Mouse (Mus musculus) c-Kit-positive CD71-positive TER-119-positive erythroid progenitor cells, embryonic 14.5 days (primary cell): ENCODE results near the gene Cers1.
A peak's percentile ranks its signal among the peaks of the same experiment; 100 is the strongest.

Experiments used
- DNase-seq: peaks from one replicate; pipeline ENCODE4 v3.0.0-alpha.2; 2013; ENCODE audit warnings: low spot score

The Cers1 gene

DNA sequence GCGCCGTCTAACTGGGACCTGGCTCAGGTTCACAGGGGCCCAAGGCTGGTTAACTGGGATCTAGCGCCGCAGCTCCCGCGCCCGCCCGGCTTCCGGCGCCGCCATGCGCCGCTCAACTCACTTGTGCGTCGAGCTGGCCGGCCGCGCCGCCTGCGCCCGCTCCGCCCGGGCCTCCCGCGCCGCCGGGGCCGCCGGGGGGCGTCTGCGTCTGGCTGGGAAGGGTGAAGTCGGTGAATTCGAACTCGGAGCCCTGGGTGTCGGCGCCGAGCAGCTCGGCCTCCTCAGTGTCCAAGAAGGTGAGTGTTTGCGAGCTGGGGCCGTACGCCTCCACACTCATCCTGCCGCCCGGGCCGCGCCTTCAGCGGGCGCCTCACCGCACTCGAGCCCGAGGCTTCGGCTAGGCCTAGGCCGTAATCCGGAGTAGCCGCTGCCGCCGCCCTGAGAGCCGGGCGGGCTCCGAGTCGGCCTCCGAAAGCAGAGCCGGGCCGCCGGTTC lies 37.1 kb downstream of the Cers1 start:
- DNase-seq: no peak

DNA sequence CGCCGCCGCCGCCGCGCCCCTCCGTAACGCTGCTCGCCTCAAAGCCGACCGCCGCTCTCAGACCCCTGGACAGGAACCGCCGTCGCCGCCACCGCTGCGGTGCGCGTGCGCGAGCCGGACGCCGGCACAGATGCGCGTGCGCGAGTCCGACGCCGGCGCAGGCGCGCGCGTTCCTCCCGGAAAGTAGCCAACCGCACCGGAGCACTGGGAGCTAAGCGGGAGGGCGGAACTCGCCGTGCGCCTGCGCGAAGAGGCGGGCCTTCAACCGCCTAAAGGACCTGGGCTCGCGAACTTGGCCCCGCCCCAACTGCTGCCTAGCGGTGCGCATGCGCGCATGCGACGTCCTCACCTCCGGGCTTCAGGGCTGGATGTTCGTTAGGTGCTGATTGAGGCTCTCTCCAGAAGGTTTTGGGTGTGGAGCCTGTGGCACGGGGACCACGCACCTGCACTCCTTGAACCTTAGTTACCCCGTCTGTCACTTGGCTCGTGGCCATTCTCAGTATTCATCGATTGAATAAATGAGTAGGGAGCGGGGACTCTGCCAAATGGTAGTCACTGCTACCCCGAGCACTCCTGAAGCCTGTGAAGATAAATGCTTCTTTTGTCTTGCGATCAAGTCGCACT lies 37.7 kb downstream of the Cers1 start, which contains the start of gene Upf1:
Gene Upf1 (minus strand): TSS at position 85 of the 624 bp plus-strand sequence.
- DNase-seq: peak; percentile 99

GRCm38 (mm10) chr8:70354004-70354403 lies 38.4 kb downstream of the Cers1 start:
- DNase-seq: no peak

- DNase-seq: peak; percentile 71
Observed at GRCm38 (mm10) chr8:70356111-70356510, 40.5 kb downstream of the Cers1 start.

DNA sequence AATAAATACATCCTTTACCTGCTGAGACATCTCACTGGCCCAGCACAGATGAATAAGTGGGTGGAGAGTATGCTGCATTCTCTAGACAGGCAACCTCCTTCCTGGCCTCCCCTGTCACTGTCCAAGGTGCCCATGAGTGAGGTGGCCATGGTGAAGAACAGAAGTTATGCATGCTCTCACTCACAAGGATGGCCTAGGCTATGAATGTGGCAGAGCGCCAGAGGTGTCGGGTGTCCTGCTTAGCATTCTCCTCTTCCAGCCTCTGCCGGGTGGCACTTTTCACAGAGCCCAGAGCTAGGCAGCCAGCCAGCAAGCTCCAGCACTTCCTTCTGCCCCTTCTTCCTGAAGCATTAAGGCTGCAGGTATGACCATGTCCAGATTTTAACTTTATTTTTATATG lies 43.8 kb downstream of the Cers1 start:
- no peak for DNase-seq

GRCm38 (mm10) chr8:70360769-70361168 lies 45.2 kb downstream of the Cers1 start:
- DNase-seq: peak; percentile 41

DNA sequence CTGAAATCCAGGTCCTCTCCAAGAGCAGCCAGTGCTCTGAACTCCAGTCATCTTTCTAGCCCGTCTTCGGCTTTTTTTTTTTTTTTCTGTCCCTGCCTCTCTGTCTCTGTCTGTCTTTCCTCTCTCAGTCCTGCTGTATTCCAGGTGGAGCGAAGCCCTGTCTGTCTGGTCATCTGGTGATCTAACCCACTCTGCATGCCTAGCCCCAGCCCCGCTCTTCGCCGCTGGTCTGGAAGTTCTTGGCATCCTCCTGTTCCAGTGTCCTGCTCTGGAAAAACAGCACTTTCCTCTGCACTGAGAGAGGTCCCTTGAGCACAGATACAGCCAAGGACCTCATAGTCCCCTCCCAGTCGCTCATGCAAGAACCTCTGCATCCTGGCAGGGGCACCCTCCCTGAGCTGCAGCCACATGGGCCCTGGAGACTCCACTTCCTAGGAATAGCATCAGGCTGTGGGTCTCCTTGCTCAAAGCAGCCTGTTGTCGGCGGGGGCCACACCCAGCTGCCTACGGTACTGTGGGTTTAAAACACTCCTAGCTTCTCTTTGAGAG lies 46.0 kb downstream of the Cers1 start:
- no peak for DNase-seq

DNA sequence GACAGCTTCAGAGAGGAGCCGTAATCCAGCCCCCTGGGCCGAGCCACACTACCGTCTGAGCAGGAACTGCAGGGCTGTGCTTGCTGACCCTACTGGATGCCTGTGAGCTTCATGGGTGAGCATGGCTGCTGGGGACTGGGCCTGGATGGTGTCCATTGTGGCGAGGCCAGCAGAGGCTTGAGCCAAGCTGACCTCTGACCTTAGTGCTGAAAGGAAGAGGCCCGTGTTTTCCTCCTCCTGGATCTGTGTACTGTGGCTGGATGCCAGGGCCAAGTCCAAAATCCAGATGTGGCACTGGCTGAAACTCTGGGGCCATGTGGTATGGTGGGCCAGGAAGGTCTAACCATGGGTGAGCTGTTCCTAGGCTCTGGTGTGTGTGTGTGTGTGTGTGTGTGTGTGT lies 48.5 kb downstream of the Cers1 start:
- no peak for DNase-seq

DNA sequence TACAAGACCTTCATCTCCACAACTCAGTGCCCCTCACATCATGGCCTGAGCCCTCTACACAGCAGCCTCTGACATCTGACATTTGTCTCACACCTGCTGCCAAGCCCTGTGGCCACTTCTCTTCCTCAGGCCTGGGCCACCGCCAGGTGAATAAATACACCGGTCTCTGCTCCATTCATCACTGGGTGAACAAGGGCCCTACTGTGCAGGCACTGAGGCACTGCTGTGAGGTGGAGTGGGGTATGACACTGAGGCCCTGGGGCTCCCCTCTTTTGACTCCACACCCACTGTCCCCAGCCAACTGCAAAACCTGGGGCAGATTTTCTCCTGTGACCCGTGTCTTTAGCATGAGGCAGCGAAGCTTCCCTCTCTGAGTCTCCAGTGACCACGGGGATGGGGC lies 51.0 kb downstream of the Cers1 start:
- no peak for DNase-seq

DNA sequence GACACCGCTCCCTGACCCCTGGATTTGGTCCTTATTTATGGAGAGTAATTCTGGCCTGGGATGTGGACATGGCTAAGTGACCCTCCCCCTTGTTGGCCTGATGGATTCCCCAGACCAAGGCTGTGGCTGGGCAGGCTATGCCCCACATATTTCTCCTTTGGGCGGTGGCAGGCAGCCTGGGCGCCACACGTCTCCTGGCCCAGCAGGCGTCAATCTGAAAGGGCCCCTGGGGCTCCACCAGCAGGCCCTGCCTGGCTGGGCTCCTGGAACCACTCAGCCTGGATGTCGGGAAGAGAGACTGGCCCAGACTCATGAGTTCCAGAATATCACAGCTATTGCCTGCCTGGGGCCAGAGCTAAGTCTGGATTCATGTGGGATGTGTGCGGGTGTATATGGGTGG lies 54.9 kb downstream of the Cers1 start:
- DNase-seq: no peak

DNA sequence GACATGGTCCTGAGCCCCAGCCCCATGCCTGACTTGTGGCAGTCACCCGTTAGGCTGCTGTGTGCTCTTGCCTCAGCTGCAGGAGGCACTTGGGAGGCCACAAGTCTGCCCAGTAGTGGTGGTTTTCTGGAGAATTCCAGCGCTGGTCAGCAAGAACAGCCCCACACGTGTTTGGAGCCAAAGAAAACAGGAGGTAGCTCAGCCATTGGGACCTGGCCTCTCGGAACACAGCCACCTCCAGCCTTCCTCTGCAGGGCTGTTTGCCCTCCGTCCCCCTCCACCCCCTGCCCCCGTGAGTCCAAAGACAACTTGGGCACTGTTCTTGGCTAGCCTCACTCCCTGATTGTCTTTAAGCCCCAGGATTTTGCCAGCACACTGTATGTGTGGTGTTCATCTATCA lies 56.4 kb downstream of the Cers1 start:
- DNase-seq: no peak

DNA sequence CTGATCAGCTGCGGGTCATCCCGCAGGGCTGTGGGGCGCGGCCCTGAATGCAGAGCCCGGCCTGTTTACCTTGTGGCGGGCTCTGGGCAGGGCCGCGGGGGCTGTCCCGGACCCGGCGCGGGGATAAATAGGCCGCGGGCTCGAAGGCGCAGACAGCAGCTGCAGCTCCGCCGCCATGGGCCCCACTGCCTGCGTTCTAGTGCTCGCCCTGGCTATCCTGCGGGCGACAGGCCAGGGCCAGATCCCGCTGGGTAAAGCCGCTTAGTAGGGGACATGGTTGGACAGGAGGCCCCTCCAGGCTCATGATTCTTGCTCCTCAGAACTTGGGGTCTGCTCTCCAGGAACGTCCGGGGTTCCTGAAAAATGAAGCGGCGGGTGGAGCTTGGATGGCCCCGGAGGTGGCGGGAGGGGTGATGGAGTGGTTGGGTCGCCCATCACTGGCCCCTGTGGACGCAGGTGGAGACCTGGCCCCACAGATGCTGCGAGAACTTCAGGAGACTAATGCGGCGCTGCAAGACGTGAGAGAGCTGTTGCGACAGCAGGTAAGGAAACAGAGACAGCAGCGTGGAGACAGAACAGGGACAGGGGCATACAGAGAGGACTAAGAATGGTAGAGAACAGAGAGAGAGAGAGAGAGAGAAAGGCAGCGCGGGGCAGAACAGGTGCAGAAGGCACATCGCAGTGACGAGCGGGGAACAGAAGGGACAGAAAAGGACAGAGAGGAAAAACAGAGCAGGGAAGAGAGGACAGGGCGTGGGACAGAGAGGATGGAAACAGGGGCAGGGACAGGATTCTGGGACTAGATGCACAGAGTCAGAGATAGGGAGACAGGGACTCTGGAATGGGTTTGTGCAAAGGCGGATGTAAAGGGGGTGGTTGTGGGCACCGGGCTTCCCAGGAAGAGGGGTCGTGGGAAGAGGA lies 58.1 kb downstream of the Cers1 start, which contains the start of gene Comp:
Gene Comp (plus strand): TSS at position 162 of the 921 bp plus-strand sequence.
- no peak for DNase-seq

DNA sequence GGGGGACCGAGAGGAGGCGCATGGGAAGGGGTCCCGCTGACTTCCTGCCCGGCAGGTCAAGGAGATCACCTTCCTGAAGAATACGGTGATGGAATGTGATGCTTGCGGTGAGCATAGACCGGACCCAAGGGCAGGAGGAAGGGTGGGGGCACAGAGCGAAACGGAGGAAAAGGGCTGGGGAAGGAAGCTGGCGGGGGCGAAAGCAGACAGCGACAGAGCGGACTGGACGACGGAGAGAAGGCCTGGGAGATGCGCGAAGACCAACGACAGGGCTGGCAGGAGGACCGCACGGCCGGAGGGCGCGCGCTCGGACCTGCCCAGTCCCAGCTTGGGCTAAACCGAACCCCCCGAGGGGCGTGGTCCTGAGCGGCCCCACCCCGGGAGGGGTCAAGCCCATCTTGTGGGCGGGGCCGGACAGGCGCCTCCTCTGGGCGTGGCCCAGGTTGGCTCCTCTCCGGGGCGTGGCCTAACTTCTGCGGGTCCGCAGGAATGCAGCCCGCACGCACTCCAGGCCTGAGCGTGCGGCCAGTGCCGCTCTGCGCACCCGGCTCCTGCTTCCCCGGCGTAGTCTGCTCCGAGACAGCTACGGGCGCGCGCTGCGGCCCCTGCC lies 58.8 kb downstream of the Cers1 start:
- peak; percentile 64 for DNase-seq

DNA sequence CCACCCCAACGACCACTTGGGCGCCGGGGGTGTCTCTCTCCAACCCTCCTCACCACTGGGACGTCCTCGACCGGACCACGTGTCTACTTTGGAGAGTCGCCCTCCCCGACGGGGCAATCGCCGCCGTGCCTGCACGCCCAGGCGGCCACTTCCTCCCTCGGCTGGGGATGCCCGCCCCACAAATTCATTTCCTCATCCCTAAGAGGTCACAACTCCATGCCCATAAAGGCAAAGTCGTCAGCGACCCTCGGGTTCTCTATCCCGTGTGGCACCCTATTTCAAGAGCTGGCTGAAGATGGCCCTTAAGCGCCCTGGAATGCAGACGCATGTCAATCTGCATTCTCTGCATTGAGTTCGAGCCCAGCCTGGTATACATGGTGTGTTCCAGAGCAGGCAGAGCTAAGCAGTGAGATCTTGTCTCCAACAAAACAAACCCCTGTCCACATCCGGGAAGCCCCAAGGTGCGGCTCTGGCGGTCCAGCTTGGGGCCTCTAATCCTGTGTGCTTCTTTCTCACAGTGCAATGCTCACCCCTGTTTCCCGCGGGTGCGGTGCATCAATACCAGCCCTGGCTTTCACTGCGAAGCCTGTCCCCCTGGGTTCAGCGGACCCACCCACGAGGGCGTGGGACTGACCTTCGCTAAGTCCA lies 59.8 kb downstream of the Cers1 start:
- no peak for DNase-seq

GRCm38 (mm10) chr8:70376275-70376741 lies 60.7 kb downstream of the Cers1 start:
- no peak for DNase-seq

- DNase-seq: no peak
Observed at GRCm38 (mm10) chr8:70377049-70377448, 61.5 kb downstream of the Cers1 start.

DNA sequence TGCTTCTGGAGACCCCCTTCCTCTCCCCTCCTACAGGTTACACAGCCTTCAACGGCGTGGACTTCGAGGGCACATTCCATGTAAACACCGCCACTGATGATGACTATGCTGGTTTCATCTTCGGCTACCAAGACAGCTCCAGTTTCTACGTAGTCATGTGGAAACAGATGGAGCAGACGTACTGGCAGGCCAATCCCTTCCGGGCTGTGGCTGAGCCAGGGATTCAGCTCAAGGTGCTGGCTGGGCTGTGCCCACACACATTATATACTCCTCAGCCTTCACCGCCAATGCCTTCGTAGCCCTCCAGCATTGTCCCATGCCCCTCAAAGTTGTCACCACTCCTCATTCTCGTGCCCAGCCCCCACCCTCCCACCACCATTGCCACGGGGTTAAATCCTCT lies 64.5 kb downstream of the Cers1 start:
- DNase-seq: no peak
